Mouse (Mus musculus): ENCODE measurements at regions not wholly inside any gene's neighbourhood (a gene's known extent, or its start where the extent isn't known, plus 50 kb on each side); places are given as distances from the start of the nearest gene placed in this dataset.

GRCm38 (mm10) chr3:140941316-140941715 lies 270.8 kb downstream of the Pdha2 start:
- TF ChIP-seq CTCF (IDR thresholded peaks at IDR 0.05; ENCODE audit: low read depth, low read length) (no peak), GATA1 (IDR thresholded peaks at IDR 0.05; ENCODE audit: borderline replicate concordance, low read length) (no peak), TAL1 (conservative IDR thresholded peaks at IDR 0.05; ENCODE audit: low read depth, low read length) (no peak), POLR2AphosphoS5 (IDR thresholded peaks at IDR 0.05; ENCODE audit: insufficient replicate concordance, low read depth, low read length) (no peak), GATA2 (IDR thresholded peaks at IDR 0.05; ENCODE audit: borderline replicate concordance, low read depth, low read length) (no peak)

Data from G1E (cell line).